Mouse (Mus musculus) heart, adult 2 months (tissue): ENCODE data around the gene Rpl23a. TPM values are rescaled to one million over a fixed set of nuclear protein-coding genes. Genes with fewer than 3 reads are reported as not detected.

Experiments
- DNase-seq, 2 experiments: peaks; one replicate each; pipeline ENCODE4 v3.0.0; 2021
- H3K27ac ChIP-seq: fragments of 200-600 bp; 2 replicates; pipeline ENCODE4 v1.8.1; 2022
- H3K27me3 ChIP-seq: fragments of 200-500 bp; 2 replicates; pipeline ENCODE4 v1.6.1; 2012; ENCODE audit warnings: mild to moderate bottlenecking, low read length, inconsistent platforms, mixed read lengths; ENCODE audit not compliant: control insufficient read depth, insufficient read depth
- H3K36me3 ChIP-seq: fragments of 200-500 bp; 2 replicates; pipeline ENCODE4 v1.6.1; 2012; ENCODE audit warnings: low read length, inconsistent platforms; ENCODE audit not compliant: control insufficient read depth, insufficient read depth
- H3K4me1 ChIP-seq: fragments of 200-500 bp; 2 replicates; pipeline ENCODE4 v1.6.1; 2011; ENCODE audit warnings: low read length; ENCODE audit not compliant: control insufficient read depth, insufficient read depth
- H3K4me3 ChIP-seq: fragments of 200-600 bp; 2 replicates; pipeline ENCODE4 v1.8.1; 2022
- H3K79me2 ChIP-seq: fragments of 200-500 bp; replicated peaks from 2 replicates; pipeline ENCODE4 v1.6.1; 2012; ENCODE audit warnings: mild to moderate bottlenecking, inconsistent platforms, low read length, moderate library complexity, mixed read lengths; ENCODE audit not compliant: control insufficient read depth, insufficient read depth
- H3K9ac ChIP-seq: fragments of 200-500 bp; 2 replicates; pipeline ENCODE4 v1.6.1; 2012; ENCODE audit warnings: low read depth, mild to moderate bottlenecking, control low read depth, inconsistent platforms, low read length, mixed read lengths
- CTCF ChIP-seq: fragments of 200-600 bp; IDR thresholded peaks from 2 replicates; pipeline ENCODE4 v1.8.1; 2022; ENCODE audit warnings: antibody characterized with exemption, mild to moderate bottlenecking, moderate library complexity
- EP300 ChIP-seq: fragments of 200-500 bp; IDR thresholded peaks from 2 replicates; pipeline ENCODE4 v1.6.1; 2011; ENCODE audit warnings: low read depth, low read length, control low read depth; ENCODE audit not compliant: insufficient read depth
- POLR2A ChIP-seq: fragments of 200-500 bp; IDR thresholded peaks from 2 replicates; pipeline ENCODE4 v1.6.1; 2011; ENCODE audit warnings: mild to moderate bottlenecking, low read depth, low read length, control low read depth; ENCODE audit not compliant: insufficient read depth
- WGBS: fragments of 180-500 bp; shearing (Covaris S2); methylation state at CpG from one replicate; pipeline ENCODE4 v1.1.7; 2018; 5-methylcytosine and 5-hydroxymethylcytosine counted together
- intact Hi-C: fragments of 180-260 bp; cut with DNase I; formaldehyde crosslinking; loops from one replicate; pipeline ENCODE4 v1.15.1; 2025
- polyA plus RNA-seq: library from polyadenylated mRNA; depleted of rRNA; stranded (reverse); fragments of >200 nt; gene quantifications from 2 replicates; pipeline ENCODE4 v1.2.3, GENCODE M21; 2012
- total RNA-seq, 2 experiments: library from RNA; stranded (reverse); gene quantifications; 2 replicates each; pipeline ENCODE4 v1.2.3; 2021

Gene Rpl23a
- total and polyA plus RNA-seq, 3 experiments = 155 to 911 (median 801) TPM

GRCm38 (mm10) chr11:78160171-78160570 lies 23.2 kb downstream of the Rpl23a start:
- intact Hi-C loops = no loop called here
- H3K36me3 ChIP-seq = no peaks in the 10 kb centered on the region
- H3K4me3 ChIP-seq = no peak overlapping the region
- no peak for DNase-seq
- TF ChIP-seq EP300 (no peak), POLR2A (no peak)
- WGBS = 85% methylated on average over 18 of the region's 18 CpGs
- no peak overlapping the region for H3K9ac ChIP-seq
- no peak overlapping the region for H3K27ac ChIP-seq
- H3K27me3 ChIP-seq = no peaks in the 10 kb centered on the region
- peaks cover 3% of the 10 kb centered on the region; the same call in 1 of the 2 replicates for H3K4me1 ChIP-seq
- no peaks in the 10 kb centered on the region for H3K79me2 ChIP-seq

- H3K79me2 ChIP-seq = no peaks in the 10 kb centered on the region
- no peak overlapping the region for H3K27ac ChIP-seq
- DNase-seq = no peak
- 71% methylated on average over 7 of the region's 7 CpGs for WGBS
- no peak overlapping the region for H3K9ac ChIP-seq
- intact Hi-C loops = loop anchor here (1.0 kb wide), 1 partner anchor 18 kb away; no protein-coding TSS in a partner anchor
- TF ChIP-seq POLR2A (no peak), CTCF (no peak), EP300 (no peak)
- H3K4me1 ChIP-seq = peaks cover 3% of the 10 kb centered on the region; the same call in 1 of the 2 replicates
- no peak overlapping the region for H3K4me3 ChIP-seq
- H3K27me3 ChIP-seq = no peaks in the 10 kb centered on the region
- H3K36me3 ChIP-seq = no peaks in the 10 kb centered on the region
Measured at GRCm38 (mm10) chr11:78159557-78159956, 23.8 kb downstream of the Rpl23a start.

- no peak overlapping the region for H3K4me3 ChIP-seq
- TF ChIP-seq CTCF = no peak; the same call in 1 of the 2 replicates
- TF ChIP-seq POLR2A = no peak
- peak; percentile 92 for TF ChIP-seq EP300
- no peak overlapping the region for H3K9ac ChIP-seq
- H3K79me2 ChIP-seq = no peaks in the 10 kb centered on the region
- intact Hi-C loops = loop anchor here (1.0 kb wide), 1 partner anchor 18 kb away; no protein-coding TSS in a partner anchor
- H3K27me3 ChIP-seq = no peaks in the 10 kb centered on the region
- 16% methylated on average over 2 of the region's 2 CpGs for WGBS
- no peak overlapping the region for H3K27ac ChIP-seq
- H3K36me3 ChIP-seq = no peaks in the 10 kb centered on the region
- H3K4me1 ChIP-seq = peaks cover 3% of the 10 kb centered on the region; the same call in 1 of the 2 replicates
- DNase-seq = peak; percentile 59 to 75
Measured at GRCm38 (mm10) chr11:78159096-78159495, 24.3 kb downstream of the Rpl23a start.

GRCm38 (mm10) chr11:78156156-78156699 lies 27.2 kb downstream of the Rpl23a start:
- Histone ChIP-seq H3K36me3 (peaks cover 3% of the 10 kb centered on the region; the same call in 1 of the 2 replicates), H3K27me3 (no peaks in the 10 kb centered on the region), H3K4me3 (no peak overlapping the region), H3K79me2 (no peaks in the 10 kb centered on the region), H3K9ac (no peak overlapping the region), H3K4me1 (peaks cover 5% of the 10 kb centered on the region), H3K27ac (no peak overlapping the region)
- 79% methylated on average over 6 of the region's 6 CpGs for WGBS
- intact Hi-C loops = no loop called here
- no peak for DNase-seq
- no peak for TF ChIP-seq EP300
- no peak for TF ChIP-seq CTCF
- no peak for TF ChIP-seq POLR2A

GRCm38 (mm10) chr11:78155674-78156073 lies 27.7 kb downstream of the Rpl23a start:
- Histone ChIP-seq H3K4me1 (peaks cover 5% of the 10 kb centered on the region), H3K4me3 (no peak overlapping the region), H3K36me3 (peaks cover 3% of the 10 kb centered on the region; the same call in 1 of the 2 replicates), H3K9ac (no peak overlapping the region), H3K27me3 (no peaks in the 10 kb centered on the region), H3K27ac (no peak overlapping the region), H3K79me2 (no peaks in the 10 kb centered on the region)
- WGBS = 79% methylated on average over 5 of the region's 5 CpGs
- intact Hi-C loops = no loop called here
- TF ChIP-seq POLR2A = no peak
- TF ChIP-seq CTCF = no peak
- TF ChIP-seq EP300 = no peak
- DNase-seq = no peak

GRCm38 (mm10) chr11:78153778-78154177 lies 29.6 kb downstream of the Rpl23a start:
- TF ChIP-seq CTCF (no peak), EP300 (no peak), POLR2A (no peak)
- H3K27ac ChIP-seq = no peak overlapping the region; the same call in 1 of the 2 replicates
- 80% methylated on average over 13 of the region's 13 CpGs for WGBS
- H3K9ac ChIP-seq = no peak overlapping the region
- H3K4me3 ChIP-seq = no peak overlapping the region
- no peaks in the 10 kb centered on the region for H3K79me2 ChIP-seq
- H3K36me3 ChIP-seq = peaks cover 3% of the 10 kb centered on the region; the same call in 1 of the 2 replicates
- H3K4me1 ChIP-seq = peaks cover 5% of the 10 kb centered on the region
- intact Hi-C loops = loop anchor here (5.0 kb wide), 1 partner anchor 91 kb away; no protein-coding TSS in a partner anchor
- H3K27me3 ChIP-seq = no peaks in the 10 kb centered on the region
- DNase-seq = no peak
